Mouse (Mus musculus) cerebellum, adult 2 months (tissue): Measurements from ENCODE around the gene Pde4a.

ENCODE experiments used
- CTCF ChIP-seq: fragments of 200-500 bp; IDR thresholded peaks from 2 replicates; pipeline ENCODE4 v1.5.1; 2011; ENCODE audit warnings: low read depth, mild to moderate bottlenecking, control low read depth, low read length, moderate library complexity, borderline replicate concordance; ENCODE audit not compliant: insufficient read depth
- POLR2A ChIP-seq: fragments of 200-500 bp; IDR thresholded peaks from 2 replicates; pipeline ENCODE4 v1.6.1; 2011; ENCODE audit warnings: low read length, control low read depth, borderline replicate concordance; ENCODE audit not compliant: insufficient read depth

- TF ChIP-seq CTCF = no peak
- no peak for TF ChIP-seq POLR2A
Observed at GRCm38 (mm10) chr9:21189905-21190304, 24.4 kb downstream of the Pde4a start.
